Mouse (Mus musculus) neural tube, embryonic 13.5 days (tissue): Measurements from ENCODE around the gene Pax2. TPM values are rescaled to one million over a fixed set of nuclear protein-coding genes. Genes with fewer than 3 reads are reported as not detected.
"Not testable (repeated sequence)": the region's sequence is repeated elsewhere in the genome, so short reads cannot be mapped to it uniquely, and the experiment has no call there.

Source experiments
- ATAC-seq: fragments of 200-750 bp; cut with Nextera tagmentation; 2 replicates; pipeline ENCODE4 v1.8.0; 2017; ENCODE audit warnings: low read depth, mild to moderate bottlenecking, moderate TSS enrichment, moderate library complexity
- H3K27ac ChIP-seq: fragments of 300-500 bp; sonication (generic); replicated peaks from 2 replicates; pipeline ENCODE4 v1.5.1; 2015; ENCODE audit warnings: moderate library complexity, mild to moderate bottlenecking, inconsistent platforms
- H3K27me3 ChIP-seq: fragments of 300-500 bp; sonication (generic); 2 replicates; pipeline ENCODE4 v1.6.1; 2015; ENCODE audit warnings: mild to moderate bottlenecking, inconsistent platforms
- H3K36me3 ChIP-seq: fragments of 300-500 bp; sonication (generic); 2 replicates; pipeline ENCODE4 v1.6.1; 2015; ENCODE audit warnings: mild to moderate bottlenecking, inconsistent platforms
- H3K4me1 ChIP-seq: fragments of 300-500 bp; sonication (generic); replicated peaks from 2 replicates; pipeline ENCODE4 v1.6.1; 2015; ENCODE audit warnings: inconsistent platforms
- H3K4me2 ChIP-seq: fragments of 300-500 bp; sonication (generic); 2 replicates; pipeline ENCODE4 v1.6.1; 2015; ENCODE audit warnings: inconsistent platforms, mild to moderate bottlenecking, moderate library complexity
- H3K4me3 ChIP-seq: fragments of 300-500 bp; sonication (generic); 2 replicates; pipeline ENCODE4 v1.5.1; 2015; ENCODE audit warnings: mild to moderate bottlenecking, inconsistent platforms
- H3K9ac ChIP-seq: fragments of 300-500 bp; sonication (generic); 2 replicates; pipeline ENCODE4 v1.6.1; 2015; ENCODE audit warnings: moderate library complexity, mild to moderate bottlenecking, inconsistent platforms
- H3K9me3 ChIP-seq: fragments of 300-500 bp; sonication (generic); 2 replicates; pipeline ENCODE4 v1.6.1; 2016; ENCODE audit warnings: inconsistent platforms
- WGBS: fragments of 180-500 bp; shearing (Covaris S2); methylation state at CpG from one replicate; pipeline ENCODE4 v1.1.7; 2015; 5-methylcytosine and 5-hydroxymethylcytosine counted together
- polyA plus RNA-seq: library from polyadenylated mRNA; unstranded; fragments of >200 nt; fragmentation: Nextera tagmentation; extraction: Ambion mirVana; gene quantifications from 2 replicates; pipeline ENCODE4 v1.2.1, GENCODE M21; 2015

Pax2 gene
- polyA plus RNA-seq, 1 experiment from 2014 or later, result 25.2 TPM

DNA sequence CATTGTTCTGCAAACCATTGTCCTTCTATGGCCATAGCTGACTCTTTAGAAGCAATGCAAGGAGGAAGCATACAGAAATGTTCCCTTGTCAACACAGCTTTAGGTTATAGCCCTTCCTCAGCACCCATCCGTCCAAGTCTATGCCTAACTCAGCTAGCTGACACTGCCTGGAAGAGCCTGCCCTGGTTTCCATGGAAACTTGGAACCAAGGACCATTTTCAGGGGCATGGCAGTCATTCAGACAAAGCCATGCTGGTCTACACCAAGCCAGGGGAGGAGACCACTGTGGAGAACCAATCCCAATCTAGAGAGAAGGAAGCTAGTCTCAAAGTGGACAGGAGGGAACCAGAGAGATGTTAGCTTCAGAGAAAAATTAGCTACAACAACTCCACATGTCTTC lies 77.5 kb downstream of the Pax2 start:
- Histone ChIP-seq H3K4me2 (no peak overlapping the region), H3K9ac (no peak overlapping the region), H3K27me3 (peaks cover 87% of the 10 kb centered on the region), H3K36me3 (no peaks in the 10 kb centered on the region), H3K27ac (peak overlapping the region; percentile 68), H3K4me1 (peaks cover 49% of the 10 kb centered on the region), H3K4me3 (no peak overlapping the region), H3K9me3 (no peaks in the 10 kb centered on the region)
- 17% methylated on average over 1 of the region's 1 CpGs for WGBS
- ATAC-seq, result no peak

DNA sequence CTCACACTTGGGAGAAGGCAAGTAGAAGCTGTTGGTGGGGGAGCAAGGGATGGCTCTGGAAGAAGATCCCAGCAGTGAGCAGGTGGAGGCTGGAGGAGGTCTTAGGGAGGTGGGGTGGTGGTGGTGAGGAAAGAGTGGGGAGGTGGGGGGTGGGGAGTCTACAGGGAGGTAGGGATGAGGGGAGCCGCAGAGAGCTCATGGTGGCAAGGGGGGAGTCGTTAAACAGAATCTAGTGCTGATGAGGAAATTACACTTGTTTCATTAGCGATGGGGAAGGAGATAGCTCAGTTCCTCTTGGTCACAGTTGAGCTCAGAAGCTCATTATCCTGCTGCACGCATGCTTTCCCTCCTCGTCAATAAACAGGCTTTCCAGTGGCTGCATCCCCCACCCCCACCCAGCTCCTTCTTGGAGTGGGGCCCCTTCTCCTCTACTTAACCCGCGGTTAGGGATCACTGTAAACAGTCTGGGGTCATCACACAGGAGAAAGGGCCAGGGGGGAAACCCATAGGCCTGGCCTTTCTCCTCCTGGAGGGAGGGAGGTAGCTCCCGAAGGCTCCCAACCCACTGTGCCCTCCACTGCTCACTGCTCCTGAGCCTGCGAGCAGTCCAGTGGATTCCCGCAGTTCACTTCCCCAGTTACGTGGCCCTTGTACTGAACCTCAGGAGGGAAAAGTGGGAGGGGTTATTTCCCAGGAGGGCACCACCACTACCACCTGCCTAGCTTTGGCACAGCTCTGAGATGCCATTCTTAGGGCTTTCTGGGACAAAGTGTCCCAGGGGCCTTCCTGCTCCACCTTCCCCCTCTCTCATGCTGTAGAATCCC lies 78.6 kb downstream of the Pax2 start:
- H3K4me2 ChIP-seq, result no peak overlapping the region
- 4% methylated on average over 11 of the region's 11 CpGs for WGBS
- peak overlapping the region; percentile 86 for H3K27ac ChIP-seq
- H3K9ac ChIP-seq, result no peak overlapping the region
- peaks cover 90% of the 10 kb centered on the region for H3K27me3 ChIP-seq
- peak; percentile 63 for ATAC-seq
- no peaks in the 10 kb centered on the region for H3K9me3 ChIP-seq
- H3K4me1 ChIP-seq, result peaks cover 49% of the 10 kb centered on the region
- no peaks in the 10 kb centered on the region for H3K36me3 ChIP-seq
- no peak overlapping the region for H3K4me3 ChIP-seq

DNA sequence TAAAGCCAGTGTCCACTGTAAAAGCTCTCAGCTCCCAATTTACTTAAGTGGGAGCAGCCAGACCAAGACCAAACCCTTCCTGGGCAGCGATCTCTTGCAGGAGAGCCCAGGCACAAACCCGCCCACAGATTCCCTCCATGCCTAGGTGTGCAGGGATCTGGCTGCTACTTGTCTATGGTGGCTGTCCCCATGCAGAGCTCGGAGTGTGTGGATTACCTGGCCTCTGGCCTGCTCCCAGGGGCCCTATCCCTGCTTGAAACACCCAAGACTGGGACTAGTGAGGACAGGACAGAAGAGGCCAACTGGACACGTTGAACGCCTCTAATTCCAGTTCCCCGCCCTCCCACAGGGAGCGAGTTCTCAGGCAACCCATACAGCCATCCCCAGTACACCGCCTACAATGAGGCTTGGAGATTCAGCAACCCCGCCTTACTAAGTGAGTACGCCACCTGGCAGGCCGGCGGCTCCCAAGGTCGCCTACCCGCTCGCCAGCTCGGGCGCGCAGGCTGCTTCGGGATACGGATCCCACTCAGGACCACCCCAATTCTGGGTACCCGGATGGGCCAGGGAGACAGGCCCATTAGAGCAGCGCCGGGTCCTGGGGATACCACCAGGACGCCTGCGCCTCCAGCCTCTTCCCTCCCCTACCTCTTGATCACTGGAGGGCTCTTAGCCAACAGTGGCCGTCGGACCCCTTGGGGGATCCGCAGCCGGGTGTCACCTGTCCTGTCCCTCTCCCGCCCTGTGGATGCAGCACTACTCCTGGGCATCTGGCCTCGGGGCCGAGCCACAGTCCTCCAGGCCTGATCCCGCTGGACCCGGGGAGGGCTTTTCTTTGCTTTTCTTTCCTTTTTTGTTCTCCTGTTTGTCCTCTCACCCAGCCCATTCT lies 79.4 kb downstream of the Pax2 start:
- Histone ChIP-seq H3K4me1 (peaks cover 49% of the 10 kb centered on the region), H3K9ac (peak overlapping the region; percentile 60), H3K36me3 (no peaks in the 10 kb centered on the region), H3K27me3 (peaks cover 98% of the 10 kb centered on the region), H3K4me2 (peak overlapping the region; percentile 62), H3K4me3 (peak overlapping the region; percentile 36), H3K27ac (peak overlapping the region; percentile 86), H3K9me3 (no peaks in the 10 kb centered on the region)
- no peak for ATAC-seq
- WGBS, result 4% methylated on average over 34 of the region's 34 CpGs

- peak overlapping the region; percentile 62 for H3K4me2 ChIP-seq
- no peaks in the 10 kb centered on the region for H3K36me3 ChIP-seq
- peaks cover 90% of the 10 kb centered on the region for H3K27me3 ChIP-seq
- 0 out of 2 replicates have a peak, but pooled peaks have one; percentile 8 for ATAC-seq
- no peaks in the 10 kb centered on the region for H3K9me3 ChIP-seq
- H3K27ac ChIP-seq, result peak overlapping the region; percentile 86
- H3K4me1 ChIP-seq, result peaks cover 49% of the 10 kb centered on the region
- peak overlapping the region; percentile 60 for H3K9ac ChIP-seq
- peak overlapping the region; percentile 36 for H3K4me3 ChIP-seq
- WGBS, result under 1% methylated on average over 70 of the region's 71 CpGs
These were observed 80.4 kb downstream of the Pax2 start for GRCm38 (mm10) chr19:44835931-44836861.

DNA sequence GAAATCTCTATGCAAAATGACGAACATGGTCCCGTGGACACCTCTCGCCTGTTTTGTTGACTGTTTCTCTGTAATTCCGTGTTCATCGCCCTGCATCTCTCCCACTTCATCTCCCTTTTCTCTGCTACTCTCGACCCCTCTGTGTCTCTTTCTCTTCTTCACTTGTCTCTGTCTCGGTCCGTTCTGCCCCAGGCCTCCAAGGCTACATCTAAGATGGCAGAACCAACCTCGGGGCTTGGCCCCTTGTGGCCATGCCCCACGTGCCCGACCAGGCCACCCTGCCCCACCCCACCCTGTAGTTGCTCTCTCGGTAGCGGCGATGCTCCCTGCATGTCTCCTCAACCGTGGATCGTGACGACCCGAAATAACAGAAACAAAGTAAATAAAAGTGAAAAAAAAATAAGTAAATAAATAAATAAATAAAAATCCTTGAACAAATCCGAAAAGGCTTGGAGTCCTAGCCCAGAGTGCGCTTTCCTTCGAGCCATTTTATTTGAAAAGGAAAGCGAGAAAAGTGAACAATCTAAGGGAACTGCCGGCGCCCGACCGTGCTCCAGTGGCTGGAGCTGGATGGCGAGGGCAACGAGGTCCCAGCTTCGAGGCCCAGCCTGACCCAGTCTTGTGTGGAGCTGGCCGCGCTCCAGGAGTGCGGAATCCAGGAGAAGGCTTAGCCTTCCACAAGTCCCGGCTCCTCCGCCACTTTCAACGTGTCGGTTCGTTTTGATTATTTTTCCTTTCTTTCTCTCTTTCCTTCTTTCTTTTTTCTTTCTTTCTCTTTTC lies 81.8 kb downstream of the Pax2 start:
- H3K36me3 ChIP-seq, result no peaks in the 10 kb centered on the region
- peaks cover 49% of the 10 kb centered on the region for H3K4me1 ChIP-seq
- peak overlapping the region; percentile 62 for H3K4me2 ChIP-seq
- WGBS, result 2% methylated on average over 37 of the region's 37 CpGs
- H3K9me3 ChIP-seq, result no peaks in the 10 kb centered on the region
- ATAC-seq, result no peak
- H3K9ac ChIP-seq, result peak overlapping the region; percentile 43; the same call in 1 of the 2 replicates
- 0 out of 2 replicates have a peak overlapping the region, but pooled peaks have one; percentile 6 for H3K4me3 ChIP-seq
- peaks cover 76% of the 10 kb centered on the region for H3K27me3 ChIP-seq
- 0 out of 2 replicates have a peak overlapping the region, but pooled peaks have one; percentile 18 for H3K27ac ChIP-seq

- Histone ChIP-seq H3K4me2 (no peak overlapping the region), H3K4me1 (peaks cover 46% of the 10 kb centered on the region), H3K36me3 (no peaks in the 10 kb centered on the region), H3K4me3 (no peak overlapping the region), H3K27me3 (peaks cover 69% of the 10 kb centered on the region), H3K9ac (no peak overlapping the region), H3K9me3 (no peaks in the 10 kb centered on the region), H3K27ac (no peak overlapping the region)
- 12% methylated on average over 9 of the region's 9 CpGs for WGBS
- no peak for ATAC-seq
These were observed 82.5 kb downstream of the Pax2 start for GRCm38 (mm10) chr19:44838321-44838720.

DNA sequence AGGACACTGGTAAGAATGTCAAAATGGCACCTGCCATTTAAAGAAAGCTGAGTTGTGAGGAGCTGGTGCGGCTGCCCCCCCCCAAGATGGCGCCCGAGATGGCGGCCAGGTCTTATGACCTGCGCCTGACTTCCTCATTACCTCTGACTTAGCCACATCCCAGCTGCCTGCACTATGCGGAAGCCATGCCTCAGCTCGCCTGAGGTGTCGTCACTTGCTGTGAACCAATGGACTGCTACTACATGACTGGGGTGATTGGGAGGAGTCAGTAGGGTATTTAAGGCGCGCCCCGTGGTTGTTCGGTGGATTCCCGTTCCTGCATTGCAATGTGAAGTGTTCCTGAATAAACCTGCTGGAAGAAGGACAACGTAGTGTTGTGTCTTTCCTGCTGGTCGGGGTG lies 86.8 kb downstream of the Pax2 start:
- WGBS, result 93% methylated on average over 15 of the region's 15 CpGs
- H3K4me2 ChIP-seq, H3K4me3 ChIP-seq, H3K9ac ChIP-seq, H3K36me3 ChIP-seq, H3K4me1 ChIP-seq, H3K9me3 ChIP-seq, H3K27ac ChIP-seq, ATAC-seq: not testable (repeated sequence)
- peaks cover 31% of the 10 kb centered on the region for H3K27me3 ChIP-seq

- 75% methylated on average over 12 of the region's 12 CpGs for WGBS
- Histone ChIP-seq H3K27me3 (peaks cover 3% of the 10 kb centered on the region; the same call in 1 of the 2 replicates), H3K4me2 (no peak overlapping the region), H3K36me3 (no peaks in the 10 kb centered on the region), H3K4me1 (no peaks in the 10 kb centered on the region), H3K4me3 (no peak overlapping the region), H3K9ac (no peak overlapping the region), H3K9me3 (no peaks in the 10 kb centered on the region), H3K27ac (no peak overlapping the region)
- ATAC-seq, result no peak
These were observed 93.6 kb downstream of the Pax2 start for GRCm38 (mm10) chr19:44849465-44849864.

DNA sequence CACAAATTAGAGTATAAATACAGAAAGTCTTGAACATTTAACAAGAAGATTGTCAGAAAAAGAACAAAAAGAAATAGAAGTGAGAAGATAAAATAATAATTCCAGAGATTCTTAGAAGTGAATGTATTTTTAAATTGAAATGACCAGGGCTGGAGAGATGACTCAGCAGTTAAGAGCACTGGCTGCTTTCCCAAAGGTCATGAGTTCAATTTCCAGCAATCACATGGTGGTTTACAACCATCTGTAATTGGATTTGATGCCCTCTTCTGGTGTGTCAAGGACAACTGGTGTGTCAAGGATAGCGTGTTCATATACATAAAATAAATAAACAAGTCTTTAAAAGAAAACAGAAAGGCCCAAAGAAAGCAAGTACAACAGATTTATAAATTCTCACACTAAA lies 102.8 kb downstream of the Pax2 start:
- 94% methylated on average over 1 of the region's 1 CpGs for WGBS
- H3K4me1 ChIP-seq, result no peaks in the 10 kb centered on the region
- no peak for ATAC-seq
- no peaks in the 10 kb centered on the region for H3K9me3 ChIP-seq
- H3K9ac ChIP-seq, result no peak overlapping the region
- no peaks in the 10 kb centered on the region for H3K27me3 ChIP-seq
- no peak overlapping the region for H3K27ac ChIP-seq
- H3K36me3 ChIP-seq, result no peaks in the 10 kb centered on the region
- no peak overlapping the region for H3K4me2 ChIP-seq
- H3K4me3 ChIP-seq, result no peak overlapping the region

DNA sequence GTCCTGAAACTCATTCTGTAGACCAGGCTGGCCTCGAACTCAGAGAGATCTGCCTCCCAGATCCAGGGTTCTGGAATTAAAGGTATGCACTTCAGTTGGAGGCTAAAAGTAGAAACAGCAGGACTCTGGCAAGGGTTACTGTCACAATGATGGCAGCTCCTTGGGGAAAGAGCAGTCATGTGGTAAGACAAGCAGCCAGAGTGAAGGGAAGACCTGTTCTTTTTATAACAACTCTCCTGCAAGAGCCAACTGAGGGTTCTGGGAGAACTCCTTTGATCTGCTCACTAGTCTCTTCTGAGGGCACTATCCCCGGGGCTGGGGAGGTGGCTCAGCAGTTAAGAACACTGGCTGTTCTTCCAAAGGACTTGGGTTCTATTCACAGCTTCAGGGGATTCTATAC lies 112.9 kb downstream of the Pax2 start:
- H3K27ac ChIP-seq, result no peak overlapping the region
- H3K9ac ChIP-seq, result no peak overlapping the region
- no peak for ATAC-seq
- no peak overlapping the region for H3K4me2 ChIP-seq
- WGBS, result 45% methylated on average over 2 of the region's 2 CpGs
- no peak overlapping the region for H3K4me3 ChIP-seq
- peaks cover 20% of the 10 kb centered on the region for H3K27me3 ChIP-seq
- no peaks in the 10 kb centered on the region for H3K9me3 ChIP-seq
- H3K4me1 ChIP-seq, result 0 out of 2 replicates have a peak, but pooled peaks cover 1% of the 10 kb centered on the region
- no peaks in the 10 kb centered on the region for H3K36me3 ChIP-seq
